Mouse (Mus musculus) embryonic facial prominence, embryonic 15.5 days (tissue): ENCODE measurements at regions not wholly inside any gene's neighbourhood (a gene's known extent, or its start where the extent isn't known, plus 50 kb on each side); places are given as distances from the start of the nearest gene placed in this dataset.
A peak's percentile ranks its signal among the peaks of the same experiment; 100 is the strongest.
"Not testable (repeated sequence)": the region's sequence is repeated elsewhere in the genome, so short reads cannot be mapped to it uniquely, and the experiment has no call there.

Source experiments
- ATAC-seq: fragments of 200-750 bp; cut with Nextera tagmentation; 2 replicates; pipeline ENCODE4 v1.8.0; 2017; ENCODE audit warnings: low read depth, moderate TSS enrichment; ENCODE audit not compliant: insufficient number of reproducible peaks, low FRiP score, low TSS enrichment
- H3K27ac ChIP-seq: fragments of 300-500 bp; sonication (generic); replicated peaks from 2 replicates; pipeline ENCODE4 v1.5.1; 2015; ENCODE audit warnings: mild to moderate bottlenecking, inconsistent platforms
- H3K27me3 ChIP-seq: fragments of 300-500 bp; sonication (generic); 2 replicates; pipeline ENCODE4 v1.6.1; 2015; ENCODE audit warnings: inconsistent platforms
- H3K36me3 ChIP-seq: fragments of 300-500 bp; sonication (generic); 2 replicates; pipeline ENCODE4 v1.6.1; 2015; ENCODE audit warnings: mild to moderate bottlenecking, inconsistent platforms
- H3K4me1 ChIP-seq: fragments of 300-500 bp; sonication (generic); 2 replicates; pipeline ENCODE4 v1.6.1; 2015; ENCODE audit warnings: inconsistent platforms
- H3K4me2 ChIP-seq: fragments of 300-500 bp; sonication (generic); replicated peaks from 2 replicates; pipeline ENCODE4 v1.6.1; 2015; ENCODE audit warnings: mild to moderate bottlenecking, inconsistent platforms
- H3K4me3 ChIP-seq: fragments of 300-500 bp; sonication (generic); replicated peaks from 2 replicates; pipeline ENCODE4 v1.5.1; 2015; ENCODE audit warnings: mild to moderate bottlenecking, inconsistent platforms
- H3K9ac ChIP-seq: fragments of 300-500 bp; sonication (generic); 2 replicates; pipeline ENCODE4 v1.6.1; 2015; ENCODE audit warnings: inconsistent platforms
- H3K9me3 ChIP-seq: fragments of 300-500 bp; sonication (generic); replicated peaks from 2 replicates; pipeline ENCODE4 v1.6.1; 2016; ENCODE audit warnings: inconsistent platforms
- WGBS: fragments of 180-500 bp; shearing (Covaris S2); methylation state at CpG from one replicate; pipeline ENCODE4 v1.1.7; 2015; 5-methylcytosine and 5-hydroxymethylcytosine counted together

DNA sequence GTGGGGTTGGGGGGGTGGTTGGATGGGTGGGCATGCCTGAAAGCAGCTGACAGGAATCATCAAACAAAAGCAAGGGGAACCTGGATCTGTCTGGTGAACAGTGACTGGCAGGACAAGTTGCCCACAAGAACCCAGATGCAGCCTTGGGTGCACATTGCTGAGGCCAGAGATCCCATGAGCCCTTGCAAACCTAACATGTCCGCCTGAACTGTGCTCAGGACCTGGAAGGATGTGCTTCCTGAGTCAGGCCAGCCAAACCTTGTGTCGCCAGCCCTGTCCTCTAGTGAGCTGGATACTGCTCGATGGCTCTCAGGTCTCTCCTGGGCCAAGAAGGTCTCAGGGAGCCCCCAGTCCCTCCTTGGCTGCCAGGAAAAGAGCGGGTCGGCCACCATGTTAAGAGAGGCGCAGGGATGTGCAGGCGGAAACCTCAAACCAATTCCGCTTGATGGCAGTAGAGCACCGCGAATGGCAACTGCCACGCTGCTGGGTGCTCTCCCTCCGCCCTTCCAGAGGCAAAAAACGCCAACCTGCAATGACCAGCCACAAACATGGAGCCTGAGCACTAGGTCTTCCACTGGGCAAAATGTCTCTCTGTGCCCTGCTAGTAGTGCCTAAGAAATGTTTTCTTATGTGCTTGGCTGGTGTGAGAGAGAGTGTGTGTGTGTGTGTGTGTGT lies 140.2 kb downstream of the Pls3 start:
- 77% methylated on average over 10 of the region's 13 CpGs for WGBS
- H3K27ac ChIP-seq, H3K4me3 ChIP-seq, H3K9ac ChIP-seq, H3K9me3 ChIP-seq, H3K36me3 ChIP-seq, H3K4me2 ChIP-seq, ATAC-seq, H3K4me1 ChIP-seq, H3K27me3 ChIP-seq: not testable (repeated sequence)

DNA sequence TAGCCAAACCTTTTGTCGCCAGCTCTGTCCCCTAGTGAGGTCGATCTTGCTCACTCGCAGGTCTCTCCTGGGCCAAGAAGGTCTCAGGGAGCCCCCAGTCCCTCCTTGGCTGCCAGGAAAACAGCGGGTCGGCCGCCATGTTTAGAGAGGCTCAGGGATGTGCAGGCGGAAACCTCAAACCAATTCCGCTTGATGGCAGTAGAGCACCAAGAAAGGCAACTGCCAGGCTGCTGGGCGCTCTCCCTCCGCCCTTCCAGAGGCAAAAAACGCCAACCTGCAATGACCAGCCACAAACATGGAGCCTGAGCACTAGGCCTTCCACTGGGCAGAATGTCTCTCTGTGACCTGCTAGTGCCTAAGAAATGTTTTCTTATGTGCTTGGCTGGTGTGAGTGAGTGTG lies 141.3 kb downstream of the Pls3 start:
- ATAC-seq, H3K4me2 ChIP-seq: not testable (repeated sequence)
- 77% methylated on average over 11 of the region's 11 CpGs for WGBS

DNA sequence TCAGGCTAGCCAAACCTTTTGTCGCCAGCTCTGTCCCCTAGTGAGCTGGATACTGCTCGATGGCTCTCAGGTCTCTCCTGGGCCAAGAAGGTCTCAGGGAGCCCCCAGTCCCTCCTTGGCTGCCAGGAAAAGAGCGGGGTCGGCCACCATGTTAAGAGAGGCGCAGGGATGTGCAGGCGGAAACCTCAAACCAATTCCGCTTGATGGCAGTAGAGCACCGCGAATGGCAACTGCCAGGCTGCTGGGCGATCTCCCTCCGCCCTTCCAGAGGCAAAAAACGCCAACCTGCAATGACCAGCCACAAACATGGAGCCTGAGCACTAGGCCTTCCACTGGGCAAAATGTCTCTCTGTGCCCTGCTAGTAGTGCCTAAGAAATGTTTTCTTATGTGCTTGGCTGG lies 145.2 kb downstream of the Pls3 start:
- not testable (repeated sequence) for H3K4me3 ChIP-seq, H3K9me3 ChIP-seq, H3K27ac ChIP-seq, H3K4me2 ChIP-seq, H3K36me3 ChIP-seq, H3K4me1 ChIP-seq, ATAC-seq, H3K9ac ChIP-seq, H3K27me3 ChIP-seq
- WGBS = 65% methylated on average over 12 of the region's 12 CpGs

More for the DNA sequence above, 141.3 kb downstream of the Pls3 start:
- not testable (repeated sequence) for H3K9ac ChIP-seq, H3K36me3 ChIP-seq, H3K4me3 ChIP-seq, H3K9me3 ChIP-seq, H3K27me3 ChIP-seq, H3K4me1 ChIP-seq, H3K27ac ChIP-seq

DNA sequence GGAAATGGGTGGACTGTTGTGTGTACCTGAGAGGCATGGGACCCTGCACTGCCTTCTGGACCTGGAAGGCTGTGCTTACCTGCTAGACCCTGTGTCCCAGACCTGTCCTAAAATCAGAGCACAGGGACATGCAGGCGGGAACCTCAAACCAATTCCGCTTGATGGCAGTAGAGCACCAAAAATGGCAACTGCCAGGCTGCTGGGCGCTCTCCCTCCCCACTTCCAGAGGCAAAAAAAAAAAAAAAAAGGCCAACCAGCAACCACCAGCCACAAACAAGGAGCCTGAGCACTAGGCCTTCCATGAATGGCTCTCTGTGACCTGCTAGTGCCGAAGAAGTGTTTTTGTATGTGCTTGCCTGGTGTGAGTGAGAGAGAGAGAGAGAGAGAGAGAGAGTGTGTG lies 146.5 kb downstream of the Pls3 start:
- no peak overlapping the region for H3K4me2 ChIP-seq
- no peaks in the 10 kb centered on the region for H3K4me1 ChIP-seq
- H3K9ac ChIP-seq = no peak overlapping the region
- H3K9me3 ChIP-seq = no peaks in the 10 kb centered on the region
- H3K27ac ChIP-seq = no peak overlapping the region
- no peak overlapping the region for H3K4me3 ChIP-seq
- 63% methylated on average over 4 of the region's 4 CpGs for WGBS
- H3K27me3 ChIP-seq = no peaks in the 10 kb centered on the region
- H3K36me3 ChIP-seq = peaks cover 4% of the 10 kb centered on the region; the same call in 1 of the 2 replicates
- ATAC-seq = no peak

DNA sequence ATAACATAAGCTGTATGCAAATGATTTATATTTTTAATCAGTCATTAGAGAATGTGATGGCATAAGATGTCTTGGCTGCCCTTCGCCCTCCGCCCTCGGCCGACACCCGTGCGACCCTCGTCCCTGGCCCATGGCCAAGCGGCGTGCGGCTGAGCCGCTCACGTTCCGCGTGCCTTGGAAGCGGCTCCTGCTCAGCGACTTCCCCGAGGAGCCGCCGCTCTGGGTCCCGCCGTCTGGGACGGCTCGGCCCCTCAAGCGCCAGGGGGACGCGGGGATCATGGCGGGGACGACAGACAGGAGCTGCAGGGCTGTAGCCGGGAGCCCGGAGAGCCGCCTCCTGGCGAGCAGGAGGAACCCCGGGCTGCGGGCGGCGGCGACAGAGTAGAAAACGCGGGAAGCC lies 145.5 kb upstream of the Rab39b start:
- not testable (repeated sequence) for H3K9ac ChIP-seq, H3K4me2 ChIP-seq, H3K27ac ChIP-seq, H3K36me3 ChIP-seq, ATAC-seq, H3K4me1 ChIP-seq, H3K4me3 ChIP-seq, H3K27me3 ChIP-seq, H3K9me3 ChIP-seq
- WGBS = 65% methylated on average over 34 of the region's 39 CpGs

DNA sequence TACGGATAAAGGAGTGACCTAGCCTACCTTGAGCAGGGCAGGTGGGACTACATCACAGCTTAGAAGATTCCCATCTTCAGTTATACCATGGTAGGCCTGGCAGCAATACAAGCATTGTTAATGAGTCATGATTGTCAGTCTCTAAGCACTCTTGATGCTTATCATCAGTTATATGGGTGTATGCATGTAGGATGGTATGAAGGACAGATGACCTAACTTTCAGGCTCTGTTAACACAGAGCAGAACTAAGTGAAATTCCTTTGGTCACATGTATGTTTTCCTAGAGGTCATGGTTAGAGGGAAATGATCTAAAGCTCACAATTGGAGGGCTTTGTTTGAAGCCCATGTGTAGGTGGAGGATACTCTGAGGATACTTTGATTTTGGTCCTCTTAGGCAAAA lies 121.9 kb upstream of the Rab39b start:
- H3K27me3 ChIP-seq = no peaks in the 10 kb centered on the region
- 26% methylated on average over 1 of the region's 1 CpGs for WGBS
- no peak overlapping the region for H3K4me3 ChIP-seq
- no peaks in the 10 kb centered on the region for H3K4me1 ChIP-seq
- no peak overlapping the region for H3K9ac ChIP-seq
- H3K36me3 ChIP-seq = no peaks in the 10 kb centered on the region
- H3K27ac ChIP-seq = no peak overlapping the region
- ATAC-seq = peak; percentile 54; the same call in 1 of the 2 replicates
- H3K9me3 ChIP-seq = no peaks in the 10 kb centered on the region
- H3K4me2 ChIP-seq = no peak overlapping the region

DNA sequence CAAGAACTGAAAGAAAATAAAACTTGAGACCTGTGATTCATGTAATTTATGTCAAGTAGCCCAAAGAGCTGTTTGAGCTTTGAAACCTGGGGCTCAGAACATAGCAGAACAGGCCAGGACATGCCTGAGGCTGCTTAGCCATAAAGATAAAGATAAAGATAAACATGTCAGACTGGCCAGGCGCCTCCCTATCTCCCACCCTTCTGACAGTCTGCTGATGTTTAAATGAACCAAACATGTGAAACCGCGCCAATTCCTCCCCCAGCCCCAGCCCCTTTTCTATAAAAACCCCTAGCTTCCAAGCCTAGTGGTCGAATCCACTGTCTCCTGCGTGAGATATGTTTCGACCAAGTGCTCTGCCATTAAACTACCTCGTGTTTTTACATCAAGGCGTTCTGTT lies 97.2 kb upstream of the Rab39b start:
- H3K4me3 ChIP-seq, H3K4me2 ChIP-seq, H3K4me1 ChIP-seq, H3K9me3 ChIP-seq, H3K9ac ChIP-seq, H3K27me3 ChIP-seq, H3K36me3 ChIP-seq, H3K27ac ChIP-seq, ATAC-seq: not testable (repeated sequence)
- WGBS = 92% methylated on average over 8 of the region's 8 CpGs

DNA sequence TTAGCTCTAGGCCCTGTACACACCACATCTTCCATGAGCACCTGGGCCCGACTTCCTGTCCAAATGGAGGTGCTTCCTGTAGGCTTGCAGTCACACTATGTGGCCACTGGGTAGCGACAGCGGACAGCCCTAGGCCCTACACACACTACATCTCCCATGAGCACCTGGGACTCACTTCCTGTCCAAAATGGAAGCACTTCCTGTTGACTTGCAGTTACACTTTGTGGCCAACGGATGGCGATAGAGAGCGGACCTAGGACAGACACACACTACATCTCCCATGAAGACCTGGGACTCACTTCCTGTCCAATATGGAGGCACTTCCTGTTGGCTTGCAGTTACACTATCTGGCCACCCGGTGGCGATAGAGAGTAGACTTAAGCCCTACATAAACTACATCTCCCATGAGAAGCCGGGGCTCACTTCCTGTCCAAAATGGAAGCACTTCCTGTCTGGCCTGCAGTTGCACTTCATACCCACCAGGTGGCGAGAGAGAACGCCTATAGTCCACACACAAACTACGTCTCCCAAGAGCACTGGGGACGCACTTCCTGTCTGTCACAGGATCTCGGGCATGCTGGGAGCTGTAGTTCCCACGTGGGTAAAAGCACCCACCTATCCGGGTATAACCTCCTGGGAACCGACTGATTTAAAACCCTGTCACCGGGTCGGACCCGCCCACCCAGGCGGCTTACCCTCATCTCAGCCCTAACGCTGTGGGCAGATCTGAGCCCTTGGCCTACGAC lies 96.1 kb upstream of the Rab39b start:
- no peak overlapping the region for H3K9ac ChIP-seq
- H3K9me3 ChIP-seq = no peaks in the 10 kb centered on the region
- H3K4me3 ChIP-seq = peak overlapping the region; percentile 42
- H3K27ac ChIP-seq = no peak overlapping the region
- no peaks in the 10 kb centered on the region for H3K4me1 ChIP-seq
- WGBS = 10% methylated on average over 23 of the region's 23 CpGs
- ATAC-seq = peak; percentile 96
- peak overlapping the region; percentile 35 for H3K4me2 ChIP-seq
- H3K36me3 ChIP-seq = no peaks in the 10 kb centered on the region
- no peaks in the 10 kb centered on the region for H3K27me3 ChIP-seq

DNA sequence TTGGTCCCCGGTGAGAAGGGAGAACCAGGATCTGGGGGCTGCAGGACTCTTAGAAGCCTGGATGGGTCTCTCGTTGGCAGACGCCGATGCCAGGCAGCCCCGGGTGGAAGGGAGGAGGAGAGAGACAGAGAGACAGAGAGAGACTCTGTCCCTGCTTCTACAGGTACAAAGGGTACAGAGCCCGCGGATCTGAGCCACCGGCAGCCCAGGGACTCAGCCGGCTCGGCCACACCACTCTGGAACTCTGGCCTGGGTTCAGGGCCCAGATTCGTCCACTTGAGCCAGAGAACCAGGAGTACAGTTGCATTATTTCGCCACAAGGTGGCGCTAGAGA lies 95.5 kb upstream of the Rab39b start:
- H3K27me3 ChIP-seq = no peaks in the 10 kb centered on the region
- no peaks in the 10 kb centered on the region for H3K4me1 ChIP-seq
- no peak overlapping the region for H3K9ac ChIP-seq
- peak; percentile 1; the same call in 1 of the 2 replicates for ATAC-seq
- no peak overlapping the region for H3K27ac ChIP-seq
- peak overlapping the region; percentile 35 for H3K4me2 ChIP-seq
- 50% methylated on average over 13 of the region's 13 CpGs for WGBS
- no peaks in the 10 kb centered on the region for H3K36me3 ChIP-seq
- peak overlapping the region; percentile 25 for H3K4me3 ChIP-seq
- no peaks in the 10 kb centered on the region for H3K9me3 ChIP-seq

DNA sequence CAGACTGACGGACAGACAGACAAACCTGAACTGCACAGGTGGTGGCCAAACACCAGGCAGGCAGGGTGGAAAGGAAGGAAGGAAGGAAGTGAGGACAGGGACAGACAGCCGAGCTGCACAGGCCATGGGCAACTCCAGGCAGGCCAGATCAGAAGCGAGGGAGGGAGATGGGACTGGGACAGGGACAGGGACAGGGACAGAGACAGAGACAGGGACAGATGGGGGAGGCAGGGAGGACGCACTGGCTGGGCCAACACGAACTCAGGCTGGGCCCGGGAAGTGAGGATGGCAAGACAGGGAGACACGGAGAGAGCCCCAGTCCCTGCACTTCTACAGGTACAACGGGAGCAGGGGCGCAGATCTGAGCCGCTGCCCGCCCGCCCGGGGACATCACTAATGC lies 94.9 kb upstream of the Rab39b start:
- H3K27me3 ChIP-seq = no peaks in the 10 kb centered on the region
- H3K4me3 ChIP-seq = peak overlapping the region; percentile 25
- H3K4me2 ChIP-seq = peak overlapping the region; percentile 35
- no peak overlapping the region for H3K9ac ChIP-seq
- 89% methylated on average over 13 of the region's 13 CpGs for WGBS
- ATAC-seq = no peak
- no peaks in the 10 kb centered on the region for H3K4me1 ChIP-seq
- H3K36me3 ChIP-seq = no peaks in the 10 kb centered on the region
- H3K9me3 ChIP-seq = no peaks in the 10 kb centered on the region
- H3K27ac ChIP-seq = no peak overlapping the region

DNA sequence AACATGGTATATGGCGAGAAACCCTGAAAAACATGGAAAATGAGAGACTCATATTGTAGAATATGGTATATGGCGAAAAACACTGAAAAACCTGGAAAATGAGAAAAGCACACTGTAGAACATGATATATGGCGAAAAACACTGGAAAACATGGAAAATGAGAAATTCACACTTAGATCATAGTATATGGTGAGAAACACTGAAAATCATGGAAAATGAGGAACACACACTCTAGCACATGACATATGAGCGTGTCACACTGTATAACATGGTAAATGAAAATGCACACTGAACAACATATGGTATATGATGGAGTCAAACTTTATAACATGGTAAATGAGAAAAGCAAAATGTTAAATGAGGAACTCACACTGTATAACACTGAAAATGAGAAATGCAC lies 89.6 kb upstream of the Rab39b start:
- Histone ChIP-seq H3K4me1 (no peaks in the 10 kb centered on the region), H3K9me3 (no peaks in the 10 kb centered on the region), H3K36me3 (no peaks in the 10 kb centered on the region), H3K4me3 (no peak overlapping the region), H3K27ac (no peak overlapping the region), H3K27me3 (no peaks in the 10 kb centered on the region), H3K9ac (no peak overlapping the region), H3K4me2 (no peak overlapping the region)
- WGBS = 90% methylated on average over 4 of the region's 4 CpGs
- no peak for ATAC-seq

DNA sequence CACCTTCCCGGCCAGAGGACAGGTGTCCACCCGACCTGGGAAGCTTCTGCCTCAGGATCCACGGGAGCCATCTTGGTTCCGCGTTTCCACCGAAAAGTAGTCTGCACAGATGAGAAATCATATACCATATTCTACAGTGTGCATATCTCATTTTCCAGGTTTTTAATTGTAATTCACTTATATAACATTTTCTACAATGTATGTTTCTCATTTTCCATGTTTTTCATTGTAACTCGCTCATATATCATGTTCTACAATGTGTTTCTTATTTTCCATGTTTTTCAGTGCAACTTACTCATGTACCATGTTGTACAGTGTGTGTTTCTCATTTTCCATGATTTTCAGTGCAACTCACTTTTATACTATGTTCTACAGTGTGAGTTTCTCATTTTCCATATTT lies 65.4 kb upstream of the Rab39b start:
- no peaks in the 10 kb centered on the region for H3K9me3 ChIP-seq
- H3K4me3 ChIP-seq = no peak overlapping the region
- ATAC-seq = no peak
- no peak overlapping the region for H3K4me2 ChIP-seq
- H3K27me3 ChIP-seq = no peaks in the 10 kb centered on the region
- no peaks in the 10 kb centered on the region for H3K4me1 ChIP-seq
- 86% methylated on average over 7 of the region's 7 CpGs for WGBS
- H3K27ac ChIP-seq = no peak overlapping the region
- no peaks in the 10 kb centered on the region for H3K36me3 ChIP-seq
- no peak overlapping the region for H3K9ac ChIP-seq
